Mouse (Mus musculus): ENCODE results near the gene Bglap3.
"Not testable (repeated sequence)": the region's sequence is repeated elsewhere in the genome, so short reads cannot be mapped to it uniquely, and the experiment has no call there.

Gene Bglap3

GRCm38 (mm10) chr3:88376644-88377043, 4.1 kb upstream of the Bglap3 start:
- not testable (repeated sequence) for DNase-seq (ENCODE audit: low spot score)

DNA sequence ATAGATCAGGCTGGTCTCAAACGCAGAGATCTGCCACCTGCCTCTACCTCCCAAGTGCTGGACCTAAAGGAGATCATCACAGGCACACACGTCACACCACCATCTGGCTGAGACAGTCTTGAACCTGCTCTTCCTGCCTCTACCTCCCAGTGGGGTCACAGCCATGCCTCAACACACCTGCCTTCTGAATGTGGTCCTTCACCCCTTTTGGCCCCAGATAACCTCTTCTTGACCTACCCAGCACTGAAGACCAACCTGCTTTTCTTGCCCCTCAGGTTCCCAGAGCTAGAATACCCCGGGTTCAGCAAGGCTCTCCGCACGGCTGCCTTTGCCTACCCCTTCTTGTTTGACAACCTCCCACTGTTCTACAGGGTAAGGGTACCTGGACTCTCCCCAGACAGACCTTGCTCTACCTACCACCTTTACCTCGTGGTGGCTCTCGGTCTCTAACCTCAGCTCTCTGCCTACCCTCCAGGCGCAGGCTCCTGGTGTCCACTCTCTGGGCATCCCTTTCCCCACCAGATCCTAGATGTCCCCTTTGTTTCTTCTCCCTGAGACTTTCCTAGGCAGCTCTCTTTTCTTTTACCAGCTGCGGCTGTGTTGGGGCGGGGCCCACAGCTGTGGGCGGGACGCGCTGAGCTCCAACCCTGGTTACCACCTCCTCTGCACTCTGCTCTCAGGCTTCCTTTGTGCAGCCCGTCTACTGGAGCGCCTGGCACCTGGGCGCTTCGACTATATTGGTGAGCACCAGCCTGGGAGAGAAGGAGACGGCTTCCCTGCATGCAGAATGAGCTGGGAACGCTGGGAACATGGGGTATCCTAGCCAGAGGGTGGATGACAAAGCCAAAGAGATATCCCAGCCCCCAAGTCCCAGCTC, 3.4 kb upstream of the Bglap3 start:
- peak; percentile 29 for DNase-seq (ENCODE audit: low spot score)

GRCm38 (mm10) chr3:88368511-88368910, 4.0 kb downstream of the Bglap3 start:
- DNase-seq (ENCODE audit: low spot score): not testable (repeated sequence)

DNA sequence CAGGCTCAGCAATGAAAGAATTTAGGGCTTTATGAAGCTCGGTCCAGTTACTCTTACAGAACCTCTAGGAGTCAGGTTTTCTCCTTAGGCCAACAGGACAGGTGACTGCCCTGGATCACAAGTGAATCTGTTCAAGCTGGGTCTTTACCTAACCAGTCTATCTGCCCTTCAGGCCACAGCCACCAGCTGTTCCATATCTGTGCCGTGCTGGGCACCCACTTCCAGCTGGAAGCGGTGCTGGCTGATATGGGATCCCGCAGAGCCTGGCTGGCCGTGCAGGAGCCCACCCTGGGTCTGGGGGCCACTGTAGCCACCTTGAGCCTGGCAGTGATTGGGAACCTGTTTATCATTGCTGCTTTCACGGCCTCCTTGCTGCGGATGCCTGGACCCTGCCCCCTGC, 5.0 kb downstream of the Bglap3 start:
- not testable (repeated sequence) for DNase-seq (ENCODE audit: low spot score)

GRCm38 (mm10) chr3:88366830-88367428, 5.6 kb downstream of the Bglap3 start:
- peak; percentile 64 for DNase-seq (ENCODE audit: low spot score)

GRCm38 (mm10) chr3:88365705-88366361, 6.7 kb downstream of the Bglap3 start:
- DNase-seq (ENCODE audit: low spot score): no peak

GRCm38 (mm10) chr3:88364337-88364736, 8.2 kb downstream of the Bglap3 start, which contains the start of gene Paqr6:
Gene Paqr6, plus strand, starts transcription at chr3:88364584.
- DNase-seq (ENCODE audit: low spot score): peak; percentile 53

DNA sequence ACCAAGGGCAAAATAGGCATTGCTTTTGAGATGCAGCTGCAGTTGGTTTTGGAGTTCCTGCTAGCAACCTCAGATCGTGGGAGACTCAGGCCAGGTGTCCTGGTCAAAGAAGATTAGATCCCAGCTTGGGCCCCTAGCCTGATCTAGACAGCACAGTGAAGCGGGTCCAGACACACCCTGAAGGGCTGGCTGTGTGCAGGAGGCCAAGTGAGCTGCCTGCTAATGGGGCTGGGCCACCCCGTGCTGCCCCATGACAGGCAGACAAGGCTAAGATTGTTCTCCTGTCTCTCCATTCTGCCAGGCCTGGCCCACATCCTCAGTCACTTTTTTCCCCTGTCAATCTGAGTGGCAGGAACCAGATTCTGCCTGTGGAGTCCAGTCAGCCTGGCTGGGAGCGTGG, 8.8 kb downstream of the Bglap3 start:
- DNase-seq (ENCODE audit: low spot score): peak; percentile 64

- DNase-seq (ENCODE audit: low spot score): peak; percentile 40
These were observed 10.8 kb downstream of the Bglap3 start for GRCm38 (mm10) chr3:88361612-88362313.

DNA sequence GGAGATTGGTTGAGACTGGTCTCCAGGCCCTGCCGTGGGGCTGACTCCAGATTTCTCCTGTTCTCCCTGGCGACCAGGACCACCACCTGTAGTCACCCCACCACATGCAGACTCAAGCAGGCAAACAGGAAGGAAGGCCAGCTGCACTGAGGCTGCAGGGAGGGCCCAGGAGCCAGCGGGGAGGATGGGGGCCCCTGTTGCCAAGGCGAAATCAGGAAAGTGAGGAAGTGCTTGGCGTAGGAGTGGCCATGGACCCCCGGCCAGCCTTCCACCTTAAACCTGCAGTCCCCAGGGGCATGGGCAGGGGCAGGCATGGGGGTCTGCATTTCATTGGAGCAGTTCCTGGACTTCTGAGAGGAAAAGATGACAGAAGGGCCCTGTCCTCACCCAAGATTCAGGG, 11.4 kb downstream of the Bglap3 start:
- DNase-seq (ENCODE audit: low spot score): no peak

DNA sequence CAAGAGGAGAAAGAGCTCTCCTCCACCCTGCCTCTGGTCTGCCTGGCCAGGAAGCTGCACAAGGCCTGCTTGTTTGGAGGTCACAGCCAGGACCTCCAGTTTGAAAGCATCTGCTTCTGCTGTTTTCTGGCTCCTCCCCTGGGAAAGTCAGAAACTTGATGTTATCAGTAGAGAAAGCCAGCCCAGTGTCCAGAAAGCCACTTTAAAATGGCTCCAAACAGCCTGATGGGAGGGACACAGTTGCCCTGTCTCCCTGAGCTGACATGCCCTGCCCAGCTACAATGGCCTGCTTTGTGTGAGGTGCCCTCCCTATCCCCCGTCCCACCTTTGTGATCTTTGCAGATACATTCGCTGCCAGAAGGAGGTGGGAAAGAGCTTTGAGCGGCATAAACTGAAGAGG, 12.6 kb downstream of the Bglap3 start:
- DNase-seq (ENCODE audit: low spot score): no peak

GRCm38 (mm10) chr3:88359584-88359983, 13.0 kb downstream of the Bglap3 start:
- DNase-seq (ENCODE audit: low spot score): no peak

DNA sequence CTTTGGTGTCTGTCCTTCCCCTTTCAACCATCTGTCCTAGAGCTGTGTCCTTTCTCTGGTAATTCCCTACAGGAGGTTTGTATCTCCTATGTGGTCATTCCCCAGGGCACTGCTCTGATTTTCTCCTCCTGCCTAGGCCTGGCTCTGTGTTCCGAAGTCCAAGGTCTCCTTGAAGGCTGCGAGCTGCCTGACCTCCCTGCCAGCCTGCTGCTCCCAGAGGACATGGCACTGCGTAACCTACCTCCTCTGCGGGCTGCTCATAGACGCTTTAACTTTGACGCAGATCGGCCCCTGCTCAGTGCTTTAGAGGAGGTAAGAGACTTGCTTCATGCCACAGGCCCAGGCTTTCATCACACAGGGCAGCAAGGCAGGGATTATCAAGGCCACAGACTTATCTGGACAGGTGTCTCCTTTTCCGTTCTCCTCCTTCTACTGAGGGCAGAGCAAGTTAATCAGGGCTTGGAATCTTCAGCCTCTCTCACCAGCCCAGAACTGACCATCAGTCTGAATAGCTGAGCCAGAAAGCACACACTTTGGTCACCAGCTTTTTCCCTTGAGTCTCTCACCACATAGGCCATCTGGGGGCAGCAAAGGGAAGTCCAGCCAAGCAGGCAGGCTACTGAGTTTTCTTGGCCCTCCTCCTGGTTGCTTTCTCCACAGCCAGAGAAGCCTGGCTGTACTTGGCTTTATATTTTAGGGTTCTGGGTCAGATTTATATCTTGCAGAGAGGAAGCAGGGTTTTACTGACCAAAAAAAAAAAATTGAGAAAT, 18.0 kb downstream of the Bglap3 start:
- DNase-seq (ENCODE audit: low spot score): no peak

- no peak for DNase-seq (ENCODE audit: low spot score)
These were observed 19.6 kb downstream of the Bglap3 start for GRCm38 (mm10) chr3:88352907-88353306.

- DNase-seq (ENCODE audit: low spot score): no peak
These were observed 21.8 kb downstream of the Bglap3 start for GRCm38 (mm10) chr3:88350732-88351131.

GRCm38 (mm10) chr3:88339006-88339405, 33.5 kb downstream of the Bglap3 start:
- no peak for DNase-seq (ENCODE audit: low spot score)

GRCm38 (mm10) chr3:88338316-88338715, 34.2 kb downstream of the Bglap3 start:
- no peak for DNase-seq (ENCODE audit: low spot score)

DNA sequence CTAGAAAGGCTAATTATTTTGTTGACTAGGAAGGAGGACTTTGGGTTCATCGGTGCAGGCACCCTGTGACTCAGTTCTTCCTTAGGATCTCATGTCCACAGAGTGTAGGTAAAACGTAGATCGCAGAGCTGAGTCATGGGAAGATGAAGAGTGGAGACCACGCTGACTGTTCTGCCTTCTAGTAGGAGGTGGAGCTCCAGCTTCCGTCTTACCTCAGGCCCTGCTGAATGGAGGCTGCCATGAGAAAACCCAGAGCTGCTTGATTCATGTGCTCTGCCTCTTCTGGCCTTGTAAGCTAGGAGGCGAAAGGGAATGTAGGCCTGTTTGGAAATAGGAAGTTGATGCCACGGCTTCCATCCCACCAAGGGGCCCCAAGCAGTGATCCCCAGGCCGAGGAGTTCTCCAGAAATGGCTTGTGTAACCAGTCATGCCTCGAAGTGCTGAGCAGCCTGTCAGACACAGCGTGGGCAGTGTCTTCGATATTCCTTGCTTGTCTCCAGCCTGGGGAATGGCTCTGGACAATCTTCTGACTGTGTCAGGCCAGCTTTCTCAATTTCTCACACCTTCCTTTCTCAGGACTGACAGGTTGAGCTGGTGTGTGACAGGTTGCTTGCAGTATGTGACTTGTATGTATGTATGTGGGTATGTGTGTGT, 35.0 kb downstream of the Bglap3 start:
- no peak for DNase-seq (ENCODE audit: low spot score)

- peak; percentile 96 for DNase-seq (ENCODE audit: low spot score)
These were observed 36.2 kb downstream of the Bglap3 start, which contains the start of the genes Tmem79 and Smg5 for GRCm38 (mm10) chr3:88336058-88337013. Gene Tmem79, minus strand, starts transcription at chr3:88336148. Gene Smg5, plus strand, starts transcription at chr3:88336260.

All from layer of hippocampus, adult 11-12 months (tissue).